Mouse (Mus musculus) cortical plate, adult 2 months (tissue): ENCODE measurements around the gene Ppil1. TPM values are rescaled to one million over a fixed set of nuclear protein-coding genes. Genes with fewer than 3 reads are reported as not detected.

Source experiments
- H3K27ac ChIP-seq: fragments of 200-500 bp; 2 replicates; pipeline ENCODE4 v1.5.1; 2012; ENCODE audit warnings: low read length, control low read depth, inconsistent platforms; ENCODE audit not compliant: insufficient read depth
- H3K4me1 ChIP-seq: fragments of 200-500 bp; 2 replicates; pipeline ENCODE4 v1.6.1; 2011; ENCODE audit warnings: low read length; ENCODE audit not compliant: control insufficient read depth, insufficient read depth
- H3K4me3 ChIP-seq: fragments of 200-500 bp; 2 replicates; pipeline ENCODE4 v1.5.1; 2011; ENCODE audit warnings: mild to moderate bottlenecking, low read length, control low read depth; ENCODE audit not compliant: insufficient read depth
- CTCF ChIP-seq: fragments of 200-500 bp; IDR thresholded peaks from 2 replicates; pipeline ENCODE4 v1.5.1; 2011; ENCODE audit warnings: mild to moderate bottlenecking, control low read depth, low read length; ENCODE audit not compliant: insufficient read depth; ENCODE audit errors: extremely low read depth
- POLR2A ChIP-seq: fragments of 200-500 bp; IDR thresholded peaks from 2 replicates; pipeline ENCODE4 v1.6.1; 2011; ENCODE audit warnings: mild to moderate bottlenecking, low read length, control low read depth; ENCODE audit not compliant: insufficient read depth; ENCODE audit errors: extremely low read depth
- polyA plus RNA-seq: library from polyadenylated mRNA; depleted of rRNA; stranded (reverse); fragments of >200 nt; gene quantifications from 2 replicates; pipeline ENCODE4 v1.2.3, GENCODE M21; 2012

Gene Ppil1
- polyA plus RNA-seq, 1 experiment: 22.3 TPM

- Histone ChIP-seq H3K27ac (no peak overlapping the region), H3K4me3 (no peak overlapping the region), H3K4me1 (no peaks in the 10 kb centered on the region)
- no peak for TF ChIP-seq CTCF
- TF ChIP-seq POLR2A: no peak
Observed at GRCm38 (mm10) chr17:29291793-29292192, 27.8 kb upstream of the Ppil1 start.

DNA sequence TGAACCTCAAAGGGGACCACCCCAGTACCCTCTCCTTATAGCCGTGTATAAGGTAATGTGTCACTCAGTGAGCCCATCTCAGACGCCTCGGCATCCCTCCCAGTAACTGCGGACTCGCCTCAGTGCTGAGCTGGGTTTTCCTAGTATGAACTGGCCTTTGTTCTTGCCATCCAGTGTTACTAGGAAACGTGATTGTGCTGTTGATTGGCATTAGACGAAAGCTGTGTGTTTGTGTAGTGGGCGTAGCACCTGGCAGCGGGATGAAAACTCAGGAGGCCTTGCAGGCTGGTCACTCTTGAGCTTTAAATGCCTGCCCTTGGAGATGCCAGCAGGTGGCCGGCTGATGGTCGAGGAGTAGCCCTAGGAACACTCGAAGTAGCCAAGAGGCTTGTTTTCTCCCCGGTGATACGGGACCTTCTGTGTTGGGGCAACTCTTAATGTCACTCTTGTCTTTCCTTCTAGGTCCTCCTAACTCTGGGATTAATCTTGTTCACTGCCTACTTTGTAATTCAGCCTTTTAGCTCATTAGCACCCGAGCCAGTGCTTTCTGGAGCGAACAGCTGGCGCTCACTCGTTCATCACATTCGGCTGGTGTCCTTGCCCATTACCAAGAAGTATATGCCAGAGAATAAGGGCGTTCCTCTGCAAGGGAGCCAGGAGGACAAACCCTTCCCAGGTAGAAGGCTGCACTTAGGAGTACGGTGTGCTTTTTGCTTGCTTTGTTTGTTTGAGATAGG, 18.4 kb upstream of the Ppil1 start:
- TF ChIP-seq POLR2A (no peak), CTCF (no peak)
- no peak overlapping the region for H3K27ac ChIP-seq
- H3K4me1 ChIP-seq: peaks cover 4% of the 10 kb centered on the region; the same call in 1 of the 2 replicates
- no peak overlapping the region for H3K4me3 ChIP-seq

- peaks cover 4% of the 10 kb centered on the region; the same call in 1 of the 2 replicates for H3K4me1 ChIP-seq
- TF ChIP-seq CTCF: no peak
- TF ChIP-seq POLR2A: no peak
- no peak overlapping the region for H3K4me3 ChIP-seq
- H3K27ac ChIP-seq: no peak overlapping the region
Observed at GRCm38 (mm10) chr17:29281541-29281940, 17.6 kb upstream of the Ppil1 start.

- Histone ChIP-seq H3K4me3 (no peak overlapping the region), H3K27ac (no peak overlapping the region)
Observed at GRCm38 (mm10) chr17:29280422-29280821, 16.4 kb upstream of the Ppil1 start.

DNA sequence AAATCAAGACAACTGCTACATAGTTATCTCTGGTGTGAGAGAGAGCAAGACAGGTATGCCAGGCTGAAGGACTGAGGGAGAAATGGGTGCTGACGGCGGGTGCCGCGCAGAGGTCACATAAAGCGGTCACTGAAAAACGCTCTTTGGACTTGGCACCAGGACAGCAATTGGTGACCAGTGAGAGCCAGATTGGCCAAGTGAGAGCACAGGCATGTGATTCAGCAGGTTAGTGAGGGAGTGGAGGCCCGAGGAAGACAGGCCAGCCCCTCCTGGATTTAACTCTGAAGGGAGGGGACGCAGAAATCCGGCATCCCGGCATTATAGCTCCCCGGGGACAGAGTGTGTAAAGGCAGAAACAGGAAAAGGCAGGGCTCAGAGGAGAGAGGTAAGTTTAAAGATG, 9.9 kb upstream of the Ppil1 start:
- TF ChIP-seq POLR2A (no peak), CTCF (no peak)
- Histone ChIP-seq H3K4me3 (no peak overlapping the region), H3K27ac (no peak overlapping the region), H3K4me1 (peaks cover 2% of the 10 kb centered on the region; the same call in 1 of the 2 replicates)

More at GRCm38 (mm10) chr17:29280422-29280821, 16.4 kb upstream of the Ppil1 start:
- H3K4me1 ChIP-seq: peaks cover 4% of the 10 kb centered on the region; the same call in 1 of the 2 replicates
- no peak for TF ChIP-seq POLR2A
- TF ChIP-seq CTCF: no peak

- no peak overlapping the region for H3K4me3 ChIP-seq
- H3K27ac ChIP-seq: no peak overlapping the region
- peaks cover 2% of the 10 kb centered on the region; the same call in 1 of the 2 replicates for H3K4me1 ChIP-seq
- no peak for TF ChIP-seq CTCF
- no peak for TF ChIP-seq POLR2A
Observed at GRCm38 (mm10) chr17:29273156-29273555, 9.2 kb upstream of the Ppil1 start.

DNA sequence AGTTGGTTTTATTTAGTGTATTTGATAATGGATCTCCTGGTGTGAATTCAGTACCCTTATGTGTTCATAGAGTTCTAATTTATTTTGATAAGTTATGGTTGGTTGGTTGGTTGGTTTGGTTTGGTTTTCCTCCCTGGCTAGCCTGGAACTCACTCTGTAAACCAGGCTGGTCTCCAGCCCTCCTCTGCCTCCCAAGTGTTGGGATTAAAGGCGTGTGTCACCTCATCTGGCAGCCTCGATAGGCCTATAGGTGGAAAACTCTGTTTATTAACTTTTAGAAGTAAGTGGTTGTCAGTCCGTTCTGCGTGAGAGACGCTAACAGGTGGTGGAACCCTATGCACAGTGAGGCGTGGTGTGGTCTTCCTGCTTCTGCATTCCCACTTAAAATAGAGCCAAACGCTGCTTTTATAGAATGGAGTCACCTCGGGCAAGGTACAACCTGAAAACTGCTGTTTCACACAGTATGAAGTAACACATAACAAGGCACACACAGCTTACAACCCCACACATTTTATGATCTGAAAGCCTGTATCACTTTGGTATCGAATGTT, 6.2 kb upstream of the Ppil1 start:
- no peak for TF ChIP-seq CTCF
- TF ChIP-seq POLR2A: no peak
- H3K4me3 ChIP-seq: no peak overlapping the region
- peaks cover 2% of the 10 kb centered on the region; the same call in 1 of the 2 replicates for H3K4me1 ChIP-seq

GRCm38 (mm10) chr17:29269349-29269706, 5.3 kb upstream of the Ppil1 start:
- no peak overlapping the region for H3K27ac ChIP-seq
- peaks cover 2% of the 10 kb centered on the region; the same call in 1 of the 2 replicates for H3K4me1 ChIP-seq
- peak overlapping the region; percentile 59 for H3K4me3 ChIP-seq
- TF ChIP-seq CTCF (no peak), POLR2A (no peak)

More for the DNA sequence above, 6.2 kb upstream of the Ppil1 start:
- H3K27ac ChIP-seq: no peak overlapping the region

DNA sequence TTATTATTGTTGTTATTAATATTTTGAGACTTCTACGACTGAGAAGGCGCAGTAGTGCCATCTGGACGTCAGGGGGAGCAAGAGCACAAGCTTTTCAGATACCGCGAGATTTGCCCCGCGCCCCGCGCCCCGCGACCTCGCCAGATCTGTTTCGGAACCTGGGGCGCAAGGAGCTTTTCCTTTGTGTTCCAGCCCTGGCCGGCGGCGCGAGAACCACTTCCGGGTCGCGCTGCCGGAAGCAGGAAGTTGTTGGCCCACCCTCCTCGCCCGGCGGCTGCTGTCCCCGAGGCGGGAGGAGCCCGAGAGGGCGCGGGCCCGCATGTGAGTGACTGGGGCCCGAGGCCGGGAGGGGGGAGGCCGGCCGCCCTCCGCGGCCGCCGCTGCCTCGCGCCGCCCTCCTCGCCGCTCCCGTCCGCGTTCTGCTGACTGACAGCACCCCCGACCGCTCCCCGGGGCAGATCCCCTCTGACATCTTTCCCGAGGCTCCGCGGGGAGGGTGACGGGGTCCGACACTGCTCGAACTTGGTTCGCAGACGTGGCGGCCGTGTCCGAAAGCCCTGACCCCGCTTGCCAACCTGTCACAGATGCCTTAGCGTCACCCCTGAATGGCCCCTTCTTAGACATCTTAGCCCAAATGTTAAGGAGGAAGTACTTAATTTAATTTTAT, 4.8 kb upstream of the Ppil1 start, which contains the start of gene BC004004:
TSS of gene BC004004 (plus strand) at position 107 of the 667 bp plus-strand sequence.
- Histone ChIP-seq H3K4me1 (peaks cover 2% of the 10 kb centered on the region; the same call in 1 of the 2 replicates), H3K27ac (peak within 1 kb of the TSS; percentile 30; the same call in 1 of the 2 replicates), H3K4me3 (peak within 1 kb of the TSS; percentile 59)
- peak; percentile 60 for TF ChIP-seq CTCF
- peak; percentile 47; the same call in 1 of the 2 replicates for TF ChIP-seq POLR2A
